Mouse (Mus musculus) cerebellum, adult 18-20 months (tissue): Measurements from ENCODE around the gene Chmp4b.
A peak's percentile ranks its signal among the peaks of the same experiment; 100 is the strongest.

Source experiments
- DNase-seq, 2 experiments: peaks; one replicate each; pipeline ENCODE4 v3.0.0; 2021

Gene Chmp4b

GRCm38 (mm10) chr2:154642005-154642459, 9.5 kb upstream of the Chmp4b start:
- no peak for DNase-seq

GRCm38 (mm10) chr2:154642712-154643385, 8.7 kb upstream of the Chmp4b start:
- no peak for DNase-seq

- DNase-seq: peak; percentile 42 to 48
Measured at GRCm38 (mm10) chr2:154646634-154647033, 4.9 kb upstream of the Chmp4b start.

GRCm38 (mm10) chr2:154648086-154648485, 3.4 kb upstream of the Chmp4b start:
- peak; percentile 27 to 38 for DNase-seq

GRCm38 (mm10) chr2:154650404-154650803, 1.1 kb upstream of the Chmp4b start:
- DNase-seq: no peak

- no peak for DNase-seq
Measured at GRCm38 (mm10) chr2:154654976-154655375, 3.5 kb downstream of the Chmp4b start.

- no peak for DNase-seq
Measured at GRCm38 (mm10) chr2:154655878-154656414, 4.4 kb downstream of the Chmp4b start.

GRCm38 (mm10) chr2:154656710-154657485, 5.4 kb downstream of the Chmp4b start:
- DNase-seq: peak; percentile 97 to 98

GRCm38 (mm10) chr2:154657486-154658237, 6.2 kb downstream of the Chmp4b start:
- no peak for DNase-seq

- no peak for DNase-seq
Measured at GRCm38 (mm10) chr2:154659070-154659469, 7.6 kb downstream of the Chmp4b start.

GRCm38 (mm10) chr2:154659531-154660074, 8.1 kb downstream of the Chmp4b start:
- DNase-seq: no peak

GRCm38 (mm10) chr2:154668680-154669079, 17.2 kb downstream of the Chmp4b start:
- no peak for DNase-seq

GRCm38 (mm10) chr2:154670106-154670505, 18.6 kb downstream of the Chmp4b start:
- DNase-seq: peak in 1 of 2 experiments; percentile 33

GRCm38 (mm10) chr2:154670741-154671140, 19.2 kb downstream of the Chmp4b start:
- DNase-seq: no peak

- no peak for DNase-seq
Measured at GRCm38 (mm10) chr2:154674008-154674407, 22.5 kb downstream of the Chmp4b start.

GRCm38 (mm10) chr2:154676653-154677609, 25.4 kb downstream of the Chmp4b start:
- peak; percentile 64 to 70 for DNase-seq

- peak; percentile 53 for DNase-seq
Measured at GRCm38 (mm10) chr2:154677651-154678139, 26.2 kb downstream of the Chmp4b start.

- DNase-seq: no peak
Measured at GRCm38 (mm10) chr2:154678995-154679394, 27.5 kb downstream of the Chmp4b start.

GRCm38 (mm10) chr2:154680337-154680736, 28.8 kb downstream of the Chmp4b start:
- DNase-seq: no peak

GRCm38 (mm10) chr2:154680941-154681340, 29.4 kb downstream of the Chmp4b start:
- no peak for DNase-seq

- DNase-seq: peak; percentile 47 to 52
Measured at GRCm38 (mm10) chr2:154682712-154683111, 31.2 kb downstream of the Chmp4b start.
